Mouse (Mus musculus): ENCODE results near the gene Fbxw5. TPM values are rescaled to one million over a fixed set of nuclear protein-coding genes. Genes with fewer than 3 reads are reported as not detected.
"Not testable (repeated sequence)": the region's sequence is repeated elsewhere in the genome, so short reads cannot be mapped to it uniquely, and the experiment has no call there.

Gene Fbxw5
- polyA plus RNA-seq, 1 experiment from 2014 or later, result 64.4 TPM

DNA sequence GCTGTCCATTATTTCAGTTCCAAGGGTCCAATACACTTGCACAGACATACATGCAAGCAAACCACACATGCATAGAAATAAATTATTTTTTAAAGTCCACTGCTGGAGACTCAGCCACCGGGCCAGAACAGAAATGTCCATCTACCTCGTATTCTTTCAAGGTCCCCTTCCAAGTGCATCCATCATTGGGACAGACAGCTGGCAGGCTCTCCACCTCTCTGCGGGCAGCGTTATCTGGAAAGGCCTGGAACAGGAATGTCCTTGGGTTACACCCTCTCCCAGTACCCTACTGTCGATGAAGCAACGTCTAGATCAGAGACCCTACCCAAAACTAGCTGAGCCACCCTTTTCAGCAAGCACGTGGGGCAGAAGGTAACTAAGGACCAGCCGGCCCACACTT is 36.0 kb downstream of the Fbxw5 start:
- no peaks in the 10 kb centered on the region for H3K4me1 ChIP-seq
- no peaks in the 10 kb centered on the region for H3K27me3 ChIP-seq (replicated peaks)
- H3K9ac ChIP-seq, result no peak overlapping the region
- no peak overlapping the region for H3K4me3 ChIP-seq (replicated peaks)
- no peak overlapping the region for H3K4me2 ChIP-seq
- H3K9me3 ChIP-seq, result no peaks in the 10 kb centered on the region
- ATAC-seq (ENCODE audit: insufficient read depth, low FRiP score, low read depth), result no peak
- H3K36me3 ChIP-seq, result peaks cover 34% of the 10 kb centered on the region
- 76% methylated on average over 8 of the region's 8 CpGs for WGBS
- H3K27ac ChIP-seq, result no peak overlapping the region

GRCm38 (mm10) chr2:25540541-25540948 is 40.0 kb downstream of the Fbxw5 start:
- Histone ChIP-seq H3K9me3 (no peaks in the 10 kb centered on the region), H3K27ac (no peak overlapping the region), H3K9ac (no peak overlapping the region), H3K36me3 (peaks cover 20% of the 10 kb centered on the region), H3K4me3 (replicated peaks) (no peak overlapping the region), H3K4me2 (no peak overlapping the region), H3K4me1 (no peaks in the 10 kb centered on the region), H3K27me3 (replicated peaks) (no peaks in the 10 kb centered on the region)
- WGBS, result 87% methylated on average over 4 of the region's 4 CpGs
- no peak for ATAC-seq (ENCODE audit: insufficient read depth, low FRiP score, low read depth)

- ATAC-seq (ENCODE audit: insufficient read depth, low FRiP score, low read depth), result no peak
- Histone ChIP-seq H3K4me3 (replicated peaks) (no peak overlapping the region), H3K9ac (no peak overlapping the region), H3K36me3 (peaks cover 12% of the 10 kb centered on the region), H3K4me2 (no peak overlapping the region), H3K4me1 (peaks cover 7% of the 10 kb centered on the region; the same call in 1 of the 2 replicates), H3K9me3 (no peaks in the 10 kb centered on the region), H3K27me3 (replicated peaks) (no peaks in the 10 kb centered on the region), H3K27ac (no peak overlapping the region)
- 77% methylated on average over 10 of the region's 10 CpGs for WGBS
Measured at GRCm38 (mm10) chr2:25541644-25542367, 41.3 kb downstream of the Fbxw5 start.

GRCm38 (mm10) chr2:25545996-25546810 is 45.7 kb downstream of the Fbxw5 start:
- ATAC-seq (ENCODE audit: insufficient read depth, low FRiP score, low read depth), result peak; percentile 69
- peak overlapping the region; percentile 82 for H3K4me3 ChIP-seq (replicated peaks)
- 5% methylated on average over 43 of the region's 43 CpGs for WGBS
- H3K4me2 ChIP-seq, result peak overlapping the region; percentile 71
- no peaks in the 10 kb centered on the region for H3K9me3 ChIP-seq
- no peaks in the 10 kb centered on the region for H3K36me3 ChIP-seq
- peak overlapping the region; percentile 76; the same call in 1 of the 2 replicates for H3K27ac ChIP-seq
- H3K27me3 ChIP-seq (replicated peaks), result no peaks in the 10 kb centered on the region
- peak overlapping the region; percentile 76 for H3K9ac ChIP-seq
- H3K4me1 ChIP-seq, result peaks cover 7% of the 10 kb centered on the region; the same call in 1 of the 2 replicates

DNA sequence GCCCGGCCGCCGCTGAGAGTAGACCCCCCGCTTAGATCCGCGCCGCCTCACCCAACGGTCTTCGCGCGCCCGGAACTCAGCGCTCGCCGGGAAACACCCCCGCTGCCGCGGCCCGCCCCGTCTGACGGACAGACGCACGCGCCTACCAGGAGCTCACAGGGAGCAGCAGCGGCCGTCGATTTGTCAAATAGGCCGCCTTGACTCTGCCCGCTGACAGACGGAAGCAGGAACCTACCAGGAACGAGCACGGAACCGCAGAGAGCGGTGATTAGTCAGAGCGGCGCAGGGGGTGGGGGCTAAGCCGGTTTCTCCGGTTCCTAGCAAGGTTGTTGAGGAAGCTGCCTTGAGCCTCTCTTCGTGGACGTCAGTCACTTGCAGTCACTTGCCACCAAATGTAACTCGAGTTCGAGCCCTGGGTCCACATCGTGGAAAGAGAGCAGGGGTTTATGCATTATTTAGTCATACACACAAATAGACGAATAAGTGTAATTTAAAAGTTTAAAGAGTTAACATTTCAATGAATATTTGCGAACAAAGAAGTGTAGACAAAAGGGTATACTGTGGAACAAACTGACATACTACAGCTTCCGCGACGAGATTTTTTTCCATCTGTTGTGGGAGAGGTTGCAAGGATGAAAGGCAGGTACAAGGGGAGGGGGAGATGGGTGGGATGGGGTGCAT is 46.4 kb downstream of the Fbxw5 start, which contains the start of gene Traf2:
Gene Traf2 (minus strand): TSS at position 130 of the 681 bp plus-strand sequence.
- 3% methylated on average over 48 of the region's 48 CpGs for WGBS
- H3K4me1 ChIP-seq, result peaks cover 7% of the 10 kb centered on the region; the same call in 1 of the 2 replicates
- H3K9me3 ChIP-seq, result no peaks in the 10 kb centered on the region
- H3K4me3 ChIP-seq (replicated peaks), result peak within 1 kb of the TSS; percentile 82
- no peaks in the 10 kb centered on the region for H3K27me3 ChIP-seq (replicated peaks)
- peak within 1 kb of the TSS; percentile 76; the same call in 1 of the 2 replicates for H3K27ac ChIP-seq
- ATAC-seq (ENCODE audit: insufficient read depth, low FRiP score, low read depth), result peak; percentile 99
- peak within 1 kb of the TSS; percentile 76 for H3K9ac ChIP-seq
- peak within 1 kb of the TSS; percentile 71 for H3K4me2 ChIP-seq
- no peaks in the 10 kb centered on the region for H3K36me3 ChIP-seq

GRCm38 (mm10) chr2:25549021-25549991 is 48.8 kb downstream of the Fbxw5 start:
- WGBS, result 74% methylated on average over 9 of the region's 9 CpGs
- H3K4me1 ChIP-seq, result peaks cover 7% of the 10 kb centered on the region; the same call in 1 of the 2 replicates
- no peak overlapping the region for H3K4me3 ChIP-seq (replicated peaks)
- no peak overlapping the region for H3K27ac ChIP-seq
- no peaks in the 10 kb centered on the region for H3K27me3 ChIP-seq (replicated peaks)
- H3K9me3 ChIP-seq, result no peaks in the 10 kb centered on the region
- no peaks in the 10 kb centered on the region for H3K36me3 ChIP-seq
- no peak for ATAC-seq (ENCODE audit: insufficient read depth, low FRiP score, low read depth)
- no peak overlapping the region for H3K9ac ChIP-seq
- H3K4me2 ChIP-seq, result no peak overlapping the region

GRCm38 (mm10) chr2:25551186-25551585 is 50.6 kb downstream of the Fbxw5 start:
- H3K27ac ChIP-seq, result no peak overlapping the region
- no peak overlapping the region for H3K4me3 ChIP-seq (replicated peaks)
- H3K9me3 ChIP-seq, result no peaks in the 10 kb centered on the region
- H3K4me2 ChIP-seq, result no peak overlapping the region
- H3K4me1 ChIP-seq, result 0 out of 2 replicates have a peak, but pooled peaks cover under 1% of the 10 kb centered on the region
- 26% methylated on average over 5 of the region's 5 CpGs for WGBS
- no peak overlapping the region for H3K9ac ChIP-seq
- H3K27me3 ChIP-seq (replicated peaks), result no peaks in the 10 kb centered on the region
- no peaks in the 10 kb centered on the region for H3K36me3 ChIP-seq
- ATAC-seq (ENCODE audit: insufficient read depth, low FRiP score, low read depth), result no peak

GRCm38 (mm10) chr2:25553171-25553786 is 52.7 kb downstream of the Fbxw5 start:
- not testable (repeated sequence) for H3K36me3 ChIP-seq; H3K27me3 ChIP-seq (replicated peaks); H3K27ac ChIP-seq; H3K9ac ChIP-seq; ATAC-seq (ENCODE audit: insufficient read depth, low FRiP score, low read depth); H3K4me3 ChIP-seq (replicated peaks); H3K4me2 ChIP-seq; H3K9me3 ChIP-seq; H3K4me1 ChIP-seq
- 85% methylated on average over 4 of the region's 4 CpGs for WGBS

All from stomach, embryonic 15.5 days (tissue).